Mouse (Mus musculus) R1 (cell line): ENCODE measurements at regions not wholly inside any gene's neighbourhood (a gene's known extent, or its start where the extent isn't known, plus 50 kb on each side); places are given as distances from the start of the nearest gene placed in this dataset.

ENCODE experiments used
- DNase-seq: peaks from one replicate; pipeline ENCODE4 v3.0.0-alpha.2; 2018; ENCODE audit warnings: low read depth, low spot score

DNA sequence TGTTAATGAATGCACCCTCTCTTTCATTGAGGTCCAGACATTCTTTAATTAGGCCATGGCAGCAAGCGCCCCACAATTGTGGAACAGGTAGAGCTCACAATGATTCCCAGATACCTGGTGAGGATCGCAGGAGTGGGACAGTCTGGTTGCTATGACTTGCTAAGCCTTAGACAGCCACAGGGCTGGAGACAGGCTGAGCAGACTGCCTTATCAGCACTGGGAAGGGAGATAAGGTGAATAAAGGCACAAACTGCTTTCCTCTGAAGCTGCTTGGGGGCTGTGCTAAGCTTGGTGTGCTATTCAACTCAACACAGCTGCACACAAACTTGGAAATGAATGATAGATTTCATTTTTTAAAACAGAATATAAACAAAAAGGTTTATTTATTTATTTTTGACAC lies 159.8 kb upstream of the Masp1 start:
- DNase-seq: no peak

GRCm38 (mm10) chr16:23672375-23672774 lies 151.8 kb upstream of the Masp1 start:
- DNase-seq: no peak

DNA sequence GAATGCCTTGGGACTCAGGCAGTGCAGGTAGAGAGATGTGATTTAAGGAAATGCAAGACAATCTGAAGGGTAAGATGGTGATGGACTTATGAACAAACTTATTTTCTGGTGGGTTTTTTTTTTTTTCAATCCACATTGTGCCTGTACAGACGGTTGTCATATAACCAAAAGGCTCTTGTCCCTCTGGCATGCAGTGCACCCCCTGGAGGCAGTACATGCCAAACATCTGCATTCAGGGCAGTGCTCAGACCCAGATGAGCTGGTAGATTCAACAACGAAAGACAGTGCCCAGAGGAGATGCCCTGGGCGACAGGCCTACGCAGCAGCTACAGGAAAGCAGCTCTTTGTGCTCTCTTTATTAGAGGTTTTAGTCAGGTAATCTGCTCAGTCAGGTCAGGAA lies 149.5 kb upstream of the Masp1 start:
- no peak for DNase-seq

- DNase-seq: no peak
These were observed 149.0 kb upstream of the Masp1 start for GRCm38 (mm10) chr16:23669651-23670050.
